Mouse (Mus musculus) thymus, adult 2 months (tissue): ENCODE measurements around the gene Faf2.

ENCODE experiments used
- CTCF ChIP-seq: fragments of 200-500 bp; IDR thresholded peaks from 2 replicates; pipeline ENCODE4 v1.5.1; 2012; ENCODE audit warnings: mild to moderate bottlenecking, control low read depth, low read length, moderate library complexity, borderline replicate concordance; ENCODE audit not compliant: control insufficient read depth, poor library complexity, insufficient read depth; ENCODE audit errors: extremely low read depth
- POLR2A ChIP-seq: fragments of 200-500 bp; IDR thresholded peaks from 2 replicates; pipeline ENCODE4 v1.6.1; 2012; ENCODE audit warnings: mild to moderate bottlenecking, low read length, control low read depth, moderate library complexity; ENCODE audit not compliant: control insufficient read depth, poor library complexity, insufficient read depth; ENCODE audit errors: extremely low read depth

DNA sequence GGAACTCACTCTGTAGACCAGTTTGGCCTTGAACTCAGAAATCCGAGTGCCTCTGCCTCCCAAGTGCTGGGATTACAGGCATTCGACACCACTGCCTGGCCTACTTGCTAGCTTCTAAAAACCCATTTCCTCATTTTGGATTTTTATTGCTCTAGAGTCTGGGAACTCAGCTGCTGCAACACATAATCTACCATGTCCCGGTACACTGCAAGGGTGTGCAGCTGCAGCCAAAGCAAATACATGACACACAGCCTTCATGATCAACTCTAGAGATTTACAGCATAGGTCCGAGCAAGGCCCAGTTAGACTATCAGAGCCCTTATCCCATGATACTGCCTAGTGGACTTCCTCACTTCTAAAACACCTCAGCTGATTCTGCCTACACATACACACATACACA, 56.7 kb downstream of the Faf2 start:
- no peak for TF ChIP-seq CTCF
- no peak for TF ChIP-seq POLR2A
